Mouse (Mus musculus) brown adipose tissue, adult 24 weeks (tissue): Measurements from ENCODE around the gene Ywhah. TPM values are rescaled to one million over a fixed set of nuclear protein-coding genes. Genes with fewer than 3 reads are reported as not detected.
A peak's percentile ranks its signal among the peaks of the same experiment; 100 is the strongest.

ENCODE experiments used
- H3K27ac ChIP-seq: fragments of 200-500 bp; replicated peaks from 2 replicates; pipeline ENCODE4 v1.5.1; 2012; ENCODE audit warnings: low read depth, mild to moderate bottlenecking, low read length
- H3K4me1 ChIP-seq: fragments of 200-500 bp; 2 replicates; pipeline ENCODE4 v1.6.1; 2012; ENCODE audit warnings: low read length, mixed read lengths; ENCODE audit not compliant: control insufficient read depth, insufficient read depth, insufficient read length
- H3K4me3 ChIP-seq: fragments of 200-500 bp; 2 replicates; pipeline ENCODE4 v1.5.1; 2012; ENCODE audit warnings: low read depth, mild to moderate bottlenecking, low read length, moderate library complexity; ENCODE audit not compliant: insufficient read depth
- polyA plus RNA-seq: library from polyadenylated mRNA; stranded (reverse); fragments of >200 nt; gene quantifications from 2 replicates; pipeline ENCODE4 v1.2.4, GENCODE M21; 2012; ENCODE audit not compliant: missing spikeins, insufficient read depth, insufficient read length

Gene Ywhah
- polyA plus RNA-seq, 1 experiment, result 63.4 TPM

GRCm38 (mm10) chr5:33004110-33004509, 14.5 kb upstream of the Ywhah start:
- Histone ChIP-seq H3K4me3 (no peak overlapping the region), H3K4me1 (no peaks in the 10 kb centered on the region), H3K27ac (no peak overlapping the region)

- Histone ChIP-seq H3K27ac (no peak overlapping the region), H3K4me3 (no peak overlapping the region), H3K4me1 (peaks cover 7% of the 10 kb centered on the region)
Observed at GRCm38 (mm10) chr5:33005442-33006145, 13.0 kb upstream of the Ywhah start.

GRCm38 (mm10) chr5:33006670-33007069, 11.9 kb upstream of the Ywhah start:
- H3K4me1 ChIP-seq, result peaks cover 7% of the 10 kb centered on the region
- H3K4me3 ChIP-seq, result no peak overlapping the region
- no peak overlapping the region for H3K27ac ChIP-seq

GRCm38 (mm10) chr5:33007371-33007770, 11.2 kb upstream of the Ywhah start:
- no peak overlapping the region for H3K4me3 ChIP-seq
- H3K4me1 ChIP-seq, result peaks cover 7% of the 10 kb centered on the region

GRCm38 (mm10) chr5:33009301-33009700, 9.3 kb upstream of the Ywhah start:
- Histone ChIP-seq H3K4me3 (no peak overlapping the region), H3K27ac (0 out of 2 replicates have a peak overlapping the region, but pooled peaks have one; percentile 15), H3K4me1 (peaks cover 7% of the 10 kb centered on the region)

More at GRCm38 (mm10) chr5:33007371-33007770, 11.2 kb upstream of the Ywhah start:
- no peak overlapping the region for H3K27ac ChIP-seq

GRCm38 (mm10) chr5:33009818-33010812, 8.5 kb upstream of the Ywhah start:
- H3K27ac ChIP-seq, result peak overlapping the region; percentile 63
- peaks cover 7% of the 10 kb centered on the region for H3K4me1 ChIP-seq
- H3K4me3 ChIP-seq, result no peak overlapping the region

- Histone ChIP-seq H3K4me3 (no peak overlapping the region), H3K27ac (no peak overlapping the region), H3K4me1 (peaks cover 7% of the 10 kb centered on the region)
Observed at GRCm38 (mm10) chr5:33011132-33012106, 7.2 kb upstream of the Ywhah start.

- Histone ChIP-seq H3K4me1 (peaks cover 13% of the 10 kb centered on the region), H3K27ac (no peak overlapping the region), H3K4me3 (no peak overlapping the region)
Observed at GRCm38 (mm10) chr5:33014096-33014495, 4.5 kb upstream of the Ywhah start.

GRCm38 (mm10) chr5:33015579-33015978, 3.0 kb upstream of the Ywhah start:
- Histone ChIP-seq H3K4me1 (peaks cover 8% of the 10 kb centered on the region), H3K4me3 (no peak overlapping the region), H3K27ac (no peak overlapping the region)

- peak overlapping the region; percentile 98 for H3K27ac ChIP-seq
- peaks cover 11% of the 10 kb centered on the region for H3K4me1 ChIP-seq
- H3K4me3 ChIP-seq, result peak overlapping the region; percentile 90
Observed at GRCm38 (mm10) chr5:33018189-33018560, 441 bp upstream of the Ywhah start.

GRCm38 (mm10) chr5:33019426-33019821, 808 bp downstream of the Ywhah start:
- peaks cover 18% of the 10 kb centered on the region for H3K4me1 ChIP-seq
- peak overlapping the region; percentile 99 for H3K27ac ChIP-seq
- H3K4me3 ChIP-seq, result peak overlapping the region; percentile 98

- no peak overlapping the region for H3K4me3 ChIP-seq
- peaks cover 26% of the 10 kb centered on the region for H3K4me1 ChIP-seq
Observed at GRCm38 (mm10) chr5:33021622-33022021, 3.0 kb downstream of the Ywhah start.

GRCm38 (mm10) chr5:33023337-33023736, 4.7 kb downstream of the Ywhah start:
- no peak overlapping the region for H3K27ac ChIP-seq
- peaks cover 19% of the 10 kb centered on the region for H3K4me1 ChIP-seq
- no peak overlapping the region for H3K4me3 ChIP-seq

More at GRCm38 (mm10) chr5:33021622-33022021, 3.0 kb downstream of the Ywhah start:
- no peak overlapping the region for H3K27ac ChIP-seq

GRCm38 (mm10) chr5:33024474-33024873, 5.9 kb downstream of the Ywhah start:
- Histone ChIP-seq H3K4me1 (peaks cover 19% of the 10 kb centered on the region), H3K27ac (peak overlapping the region; percentile 27; the same call in 1 of the 2 replicates), H3K4me3 (no peak overlapping the region)
